Mouse (Mus musculus): ENCODE data around the gene Spag9. TPM values are rescaled to one million over a fixed set of nuclear protein-coding genes. Genes with fewer than 3 reads are reported as not detected.

The Spag9 gene
- polyA plus RNA-seq, 1 experiment from 2014 or later, result 19.6 TPM

DNA sequence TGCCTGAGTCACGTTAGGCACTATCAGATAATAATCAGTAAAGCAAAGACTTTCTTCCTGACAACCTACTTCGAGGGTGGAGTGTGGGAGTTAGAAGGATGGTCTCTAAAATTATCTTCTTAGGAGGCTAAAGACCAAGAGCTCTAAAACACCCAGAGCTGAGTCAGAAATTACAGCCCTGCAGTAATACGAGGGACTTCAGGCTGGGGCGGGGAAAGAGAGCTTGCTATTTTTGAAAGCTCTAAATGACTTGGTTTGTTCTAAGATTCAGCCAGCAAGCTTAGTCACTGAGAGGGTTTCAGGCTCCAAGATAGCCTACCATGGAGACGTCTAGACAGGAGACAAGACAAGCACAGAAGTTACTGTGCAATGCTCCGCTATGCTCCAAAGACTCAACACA, 30.5 kb upstream of the Spag9 start:
- H3K36me3 ChIP-seq, result peaks cover 57% of the 10 kb centered on the region
- H3K9me3 ChIP-seq (replicated peaks), result no peaks in the 10 kb centered on the region
- no peak for ATAC-seq
- no peak overlapping the region for H3K9ac ChIP-seq
- no peaks in the 10 kb centered on the region for H3K27me3 ChIP-seq (replicated peaks)
- no peak overlapping the region for H3K27ac ChIP-seq
- 66% methylated on average over 6 of the region's 6 CpGs for WGBS (ENCODE audit: insufficient replicate concordance)
- no peak overlapping the region for H3K4me2 ChIP-seq
- H3K4me3 ChIP-seq, result no peak overlapping the region
- H3K4me1 ChIP-seq, result peaks cover 31% of the 10 kb centered on the region

DNA sequence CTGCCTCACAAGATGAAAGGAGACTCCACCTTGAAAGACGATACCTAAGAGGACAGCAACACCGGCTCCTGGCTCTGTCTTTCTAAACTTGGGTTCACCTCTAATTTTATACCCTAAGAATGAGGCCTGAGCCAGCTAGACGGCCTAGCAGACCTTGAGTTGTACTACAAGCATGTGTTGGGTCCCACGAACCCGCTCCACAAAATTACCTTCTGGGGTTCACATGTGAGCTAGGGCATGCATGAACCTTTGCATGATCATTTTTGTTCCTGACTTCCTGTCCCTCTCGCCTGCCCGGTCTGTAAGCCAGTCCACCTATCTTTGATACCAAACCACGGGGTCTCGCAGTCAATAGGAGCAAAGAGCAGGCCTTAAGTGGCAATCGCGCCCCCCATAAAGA, 28.5 kb upstream of the Spag9 start:
- Histone ChIP-seq H3K4me1 (peaks cover 31% of the 10 kb centered on the region), H3K9ac (peak overlapping the region; percentile 77), H3K27me3 (replicated peaks) (no peaks in the 10 kb centered on the region), H3K36me3 (peaks cover 37% of the 10 kb centered on the region), H3K4me3 (peak overlapping the region; percentile 75), H3K27ac (peak overlapping the region; percentile 80), H3K4me2 (peak overlapping the region; percentile 75), H3K9me3 (replicated peaks) (no peaks in the 10 kb centered on the region)
- 0 out of 2 replicates have a peak, but pooled peaks have one; percentile 5 for ATAC-seq
- WGBS (ENCODE audit: insufficient replicate concordance), result 2% methylated on average over 11 of the region's 11 CpGs

DNA sequence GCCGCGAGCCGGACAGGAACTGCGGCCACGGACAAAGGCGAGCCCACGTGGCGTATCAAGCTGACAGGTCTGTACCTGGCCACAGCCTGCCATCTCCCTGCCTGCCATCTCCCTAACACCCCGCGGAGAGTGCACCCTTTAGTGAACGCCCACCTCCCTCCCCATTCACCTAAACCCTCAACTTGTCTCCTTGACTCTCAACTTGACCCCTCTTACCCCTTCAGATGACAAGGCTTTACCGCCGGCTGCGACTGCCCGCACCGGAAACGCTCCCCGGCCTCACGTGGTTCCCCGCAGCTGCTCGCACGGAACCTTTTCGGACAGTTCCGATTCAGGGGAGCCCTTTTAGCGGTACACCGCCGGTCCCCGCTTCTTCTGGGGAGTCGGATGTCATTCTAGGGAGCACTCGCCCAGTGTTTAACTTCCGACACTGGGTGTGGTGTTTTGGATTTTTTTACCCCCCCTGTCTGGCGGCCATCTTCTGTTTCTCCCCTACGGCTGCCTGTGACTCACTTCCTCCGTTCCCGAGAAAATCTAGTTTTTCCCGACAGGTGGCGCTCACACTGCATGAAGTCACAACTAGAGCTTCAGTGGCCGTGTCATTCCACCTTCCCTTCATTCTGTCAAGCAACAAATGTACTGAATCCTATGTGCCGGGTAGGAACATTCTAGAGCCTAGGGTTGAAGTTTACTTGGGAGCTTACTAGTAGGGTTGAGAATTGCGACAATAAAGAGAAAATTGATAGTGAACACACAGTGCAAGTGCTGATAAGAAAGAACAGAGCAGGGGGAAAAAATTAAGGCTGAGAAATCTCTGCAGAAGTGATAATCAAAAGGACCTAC, 27.7 kb upstream of the Spag9 start, which contains the start of the genes Gm20390 and Nme1:
Gene Gm20390 (minus strand): TSS at position 289 of the 843 bp plus-strand sequence.
Gene Nme1 (minus strand): TSS at position 517 of the 843 bp plus-strand sequence.
- H3K4me2 ChIP-seq, result peak within 1 kb of the TSS; percentile 75
- peak; percentile 95 for ATAC-seq
- no peaks in the 10 kb centered on the region for H3K9me3 ChIP-seq (replicated peaks)
- WGBS (ENCODE audit: insufficient replicate concordance), result under 1% methylated on average over 40 of the region's 40 CpGs
- peak within 1 kb of the TSS; percentile 75 for H3K4me3 ChIP-seq
- no peaks in the 10 kb centered on the region for H3K27me3 ChIP-seq (replicated peaks)
- peaks cover 31% of the 10 kb centered on the region for H3K4me1 ChIP-seq
- H3K36me3 ChIP-seq, result peaks cover 29% of the 10 kb centered on the region
- peak within 1 kb of the TSS; percentile 80 for H3K27ac ChIP-seq
- peak within 1 kb of the TSS; percentile 77 for H3K9ac ChIP-seq

DNA sequence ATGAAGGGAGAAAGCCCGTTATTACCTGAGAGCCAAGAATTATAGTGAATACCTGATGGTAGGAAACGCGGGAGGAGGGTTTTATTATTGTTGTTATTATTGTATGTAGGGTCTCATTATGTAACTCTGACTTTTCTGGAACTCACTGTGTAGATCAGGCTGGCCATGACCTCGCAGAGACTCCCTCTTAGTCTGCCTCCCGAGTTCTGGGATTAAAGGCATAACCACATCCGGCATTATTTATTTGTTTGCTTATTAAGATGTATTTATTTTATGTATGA, 27.1 kb upstream of the Spag9 start:
- peak overlapping the region; percentile 75 for H3K4me3 ChIP-seq
- H3K9me3 ChIP-seq (replicated peaks), result no peaks in the 10 kb centered on the region
- H3K27ac ChIP-seq, result peak overlapping the region; percentile 80; the same call in 1 of the 2 replicates
- H3K4me2 ChIP-seq, result peak overlapping the region; percentile 75
- no peak for ATAC-seq
- H3K36me3 ChIP-seq, result peaks cover 24% of the 10 kb centered on the region
- H3K27me3 ChIP-seq (replicated peaks), result no peaks in the 10 kb centered on the region
- peak overlapping the region; percentile 77 for H3K9ac ChIP-seq
- H3K4me1 ChIP-seq, result peaks cover 31% of the 10 kb centered on the region
- WGBS (ENCODE audit: insufficient replicate concordance), result 36% methylated on average over 6 of the region's 6 CpGs

DNA sequence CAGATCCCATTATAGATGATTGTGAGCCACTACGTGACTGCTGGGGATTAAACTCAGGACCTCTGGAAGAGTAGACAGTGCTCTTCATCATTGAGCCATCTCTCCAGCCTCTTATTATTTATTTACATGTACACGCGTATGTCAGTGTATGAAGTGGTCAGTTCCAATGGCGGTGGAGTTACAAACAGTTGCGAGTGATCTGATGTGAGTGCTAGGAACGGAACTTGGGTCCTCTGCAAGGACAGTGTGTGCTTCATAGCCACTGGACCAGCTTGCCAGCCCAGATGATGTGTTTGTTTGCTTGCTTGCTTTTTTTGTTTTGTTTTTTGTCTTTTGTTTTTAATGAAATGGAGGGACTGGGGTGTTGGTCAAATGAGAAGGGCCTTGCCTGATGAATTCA, 26.7 kb upstream of the Spag9 start:
- Histone ChIP-seq H3K36me3 (peaks cover 20% of the 10 kb centered on the region), H3K4me3 (peak overlapping the region; percentile 75), H3K4me1 (peaks cover 31% of the 10 kb centered on the region), H3K9me3 (replicated peaks) (no peaks in the 10 kb centered on the region), H3K27me3 (replicated peaks) (no peaks in the 10 kb centered on the region), H3K27ac (no peak overlapping the region), H3K9ac (no peak overlapping the region), H3K4me2 (peak overlapping the region; percentile 75)
- 93% methylated on average over 6 of the region's 6 CpGs for WGBS (ENCODE audit: insufficient replicate concordance)
- no peak for ATAC-seq

DNA sequence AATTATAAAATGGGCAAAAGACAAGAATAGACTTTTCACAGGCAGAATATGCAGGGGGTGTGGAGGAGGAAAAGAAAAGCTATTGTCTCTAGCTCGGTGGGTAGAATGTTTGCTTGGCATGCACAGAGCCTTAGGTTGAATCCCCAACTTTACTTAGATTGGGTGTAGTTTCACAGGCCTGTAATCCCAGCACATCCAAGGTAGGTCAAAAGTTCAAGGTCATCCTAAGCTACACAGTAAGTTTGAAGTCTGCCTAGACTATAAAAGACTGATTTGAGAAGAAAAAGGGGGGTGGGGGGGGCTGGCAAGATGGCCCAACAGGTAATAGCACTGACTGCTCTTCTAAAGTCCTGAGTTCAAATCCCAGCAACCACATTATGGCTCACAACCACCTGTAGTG, 26.1 kb upstream of the Spag9 start:
- peaks cover 31% of the 10 kb centered on the region for H3K4me1 ChIP-seq
- no peaks in the 10 kb centered on the region for H3K27me3 ChIP-seq (replicated peaks)
- peaks cover 14% of the 10 kb centered on the region for H3K36me3 ChIP-seq
- H3K27ac ChIP-seq, result no peak overlapping the region
- H3K9me3 ChIP-seq (replicated peaks), result no peaks in the 10 kb centered on the region
- no peak overlapping the region for H3K4me3 ChIP-seq
- WGBS (ENCODE audit: insufficient replicate concordance), result 79% methylated on average over 1 of the region's 1 CpGs
- H3K4me2 ChIP-seq, result no peak overlapping the region
- ATAC-seq, result no peak
- H3K9ac ChIP-seq, result no peak overlapping the region

DNA sequence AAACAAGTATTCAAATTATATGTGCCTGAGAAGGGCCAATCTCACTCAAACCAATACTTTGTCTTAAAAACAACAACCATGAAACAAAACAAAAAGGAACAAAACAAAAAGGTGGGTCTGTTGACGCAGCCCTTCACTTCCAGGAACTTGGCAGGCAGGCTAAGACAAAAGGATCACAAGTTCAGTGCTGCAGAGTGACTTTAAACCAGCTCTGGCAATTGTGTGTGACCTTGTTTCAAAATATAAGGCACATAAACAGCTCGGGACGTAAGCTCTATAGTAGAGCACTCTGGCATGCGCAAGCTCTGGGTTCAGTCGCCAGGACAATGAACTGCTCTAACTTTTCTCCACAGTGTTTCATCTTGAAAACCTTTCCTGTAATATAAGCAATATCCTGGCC, 22.9 kb upstream of the Spag9 start:
- no peaks in the 10 kb centered on the region for H3K27me3 ChIP-seq (replicated peaks)
- peaks cover 10% of the 10 kb centered on the region for H3K4me1 ChIP-seq
- H3K9ac ChIP-seq, result no peak overlapping the region
- no peak overlapping the region for H3K4me2 ChIP-seq
- 80% methylated on average over 5 of the region's 5 CpGs for WGBS (ENCODE audit: insufficient replicate concordance)
- no peak overlapping the region for H3K27ac ChIP-seq
- ATAC-seq, result no peak
- H3K4me3 ChIP-seq, result no peak overlapping the region
- no peaks in the 10 kb centered on the region for H3K36me3 ChIP-seq
- no peaks in the 10 kb centered on the region for H3K9me3 ChIP-seq (replicated peaks)

DNA sequence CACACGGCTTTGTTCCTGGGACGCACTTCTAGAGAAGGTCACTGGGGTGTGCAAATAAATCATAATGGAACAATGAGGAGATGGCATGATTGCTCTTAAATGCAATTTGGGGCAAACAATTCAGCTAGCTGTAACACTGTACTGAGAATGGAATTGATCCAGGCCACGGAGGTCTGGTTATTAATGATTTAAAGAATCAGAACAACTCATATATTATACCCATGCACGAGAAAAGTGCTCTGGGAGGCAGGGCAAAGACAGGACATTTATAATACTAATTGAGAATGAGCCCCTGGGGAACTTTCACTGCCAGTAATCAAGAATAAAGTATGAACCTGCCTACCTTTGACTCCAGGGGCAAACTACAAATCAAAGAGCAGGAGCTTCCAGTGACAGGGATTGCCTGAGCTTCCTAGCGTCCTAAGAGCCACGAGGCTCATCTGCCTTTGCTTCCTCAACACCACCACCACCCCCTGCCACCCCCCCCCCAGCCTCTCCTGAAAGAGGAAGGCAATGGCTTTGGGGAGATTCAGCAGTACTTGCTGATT, 16.3 kb upstream of the Spag9 start:
- H3K4me3 ChIP-seq, result no peak overlapping the region
- H3K36me3 ChIP-seq, result no peaks in the 10 kb centered on the region
- no peak overlapping the region for H3K27ac ChIP-seq
- no peaks in the 10 kb centered on the region for H3K27me3 ChIP-seq (replicated peaks)
- ATAC-seq, result no peak
- H3K4me1 ChIP-seq, result no peaks in the 10 kb centered on the region
- 49% methylated on average over 6 of the region's 6 CpGs for WGBS (ENCODE audit: insufficient replicate concordance)
- no peaks in the 10 kb centered on the region for H3K9me3 ChIP-seq (replicated peaks)
- no peak overlapping the region for H3K9ac ChIP-seq
- H3K4me2 ChIP-seq, result no peak overlapping the region

DNA sequence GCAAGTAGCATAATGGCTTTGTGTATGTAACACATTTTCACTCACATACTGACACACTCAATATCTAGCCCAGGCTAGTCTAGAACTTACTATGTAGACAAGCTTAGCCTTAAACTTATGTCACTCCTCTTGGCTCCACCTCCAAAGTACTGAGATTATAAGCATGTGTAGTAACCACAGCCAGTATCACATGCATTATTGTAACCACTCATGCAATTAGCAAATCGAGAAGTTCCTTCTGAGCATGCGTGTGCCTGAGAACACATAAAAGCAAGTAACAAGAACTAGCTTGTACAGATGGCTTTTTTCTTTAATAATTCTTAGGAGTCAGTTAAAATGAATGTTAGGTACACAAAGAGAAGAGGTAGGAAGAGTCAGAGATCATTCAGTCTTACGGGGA, 11.3 kb upstream of the Spag9 start:
- Histone ChIP-seq H3K4me1 (peaks cover 16% of the 10 kb centered on the region), H3K36me3 (no peaks in the 10 kb centered on the region), H3K9me3 (replicated peaks) (no peaks in the 10 kb centered on the region), H3K9ac (no peak overlapping the region), H3K4me3 (no peak overlapping the region), H3K4me2 (no peak overlapping the region), H3K27me3 (replicated peaks) (no peaks in the 10 kb centered on the region), H3K27ac (no peak overlapping the region)
- ATAC-seq, result no peak
- 82% methylated on average over 3 of the region's 3 CpGs for WGBS (ENCODE audit: insufficient replicate concordance)

DNA sequence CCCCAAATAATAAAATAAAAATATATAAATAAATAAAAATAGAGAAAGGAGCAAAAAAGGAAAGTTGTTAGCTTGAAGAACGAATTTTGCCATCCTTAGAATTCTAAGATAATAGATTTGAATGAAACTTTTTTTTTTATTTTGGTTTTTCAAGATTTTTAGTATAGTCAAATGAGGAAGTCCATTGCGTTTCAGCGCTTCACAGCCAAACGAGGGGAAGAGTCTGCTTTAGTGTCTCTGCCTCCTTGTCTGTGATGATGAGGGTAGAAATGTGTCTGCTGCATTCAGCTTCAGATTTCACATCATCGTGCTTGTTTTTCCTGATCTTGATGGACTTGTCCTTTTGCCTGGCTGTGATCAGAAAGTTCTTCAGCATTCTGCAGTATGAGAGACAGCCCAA, 10.6 kb upstream of the Spag9 start:
- 66% methylated on average over 5 of the region's 5 CpGs for WGBS (ENCODE audit: insufficient replicate concordance)
- no peaks in the 10 kb centered on the region for H3K27me3 ChIP-seq (replicated peaks)
- H3K4me3 ChIP-seq, result no peak overlapping the region
- no peak overlapping the region for H3K9ac ChIP-seq
- H3K4me1 ChIP-seq, result peaks cover 16% of the 10 kb centered on the region
- no peak for ATAC-seq
- no peak overlapping the region for H3K4me2 ChIP-seq
- no peak overlapping the region for H3K27ac ChIP-seq
- H3K9me3 ChIP-seq (replicated peaks), result no peaks in the 10 kb centered on the region
- no peaks in the 10 kb centered on the region for H3K36me3 ChIP-seq

DNA sequence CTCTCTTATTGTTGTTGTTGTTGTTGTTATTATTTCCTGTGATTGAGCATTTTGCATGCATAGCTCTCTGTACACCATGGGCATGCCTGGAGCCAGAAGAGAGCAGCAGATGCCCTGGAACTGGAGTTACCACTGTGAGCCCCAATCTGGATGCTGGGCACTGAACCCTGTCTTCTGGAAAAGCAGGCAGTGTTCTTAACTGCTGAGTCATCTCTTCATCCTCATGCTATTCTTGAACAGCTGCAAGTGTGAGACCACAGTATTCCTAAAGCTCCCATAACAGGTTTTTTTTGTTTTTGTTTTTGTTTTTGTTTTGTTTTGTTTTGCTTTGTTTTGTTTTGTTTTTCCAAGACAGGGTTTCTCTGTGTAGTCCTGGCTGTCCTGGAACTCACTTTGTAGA, 9.6 kb upstream of the Spag9 start:
- Histone ChIP-seq H3K27ac (no peak overlapping the region), H3K27me3 (replicated peaks) (no peaks in the 10 kb centered on the region), H3K4me2 (no peak overlapping the region), H3K4me3 (no peak overlapping the region), H3K4me1 (peaks cover 16% of the 10 kb centered on the region), H3K9me3 (replicated peaks) (no peaks in the 10 kb centered on the region), H3K36me3 (no peaks in the 10 kb centered on the region), H3K9ac (no peak overlapping the region)
- no peak for ATAC-seq

DNA sequence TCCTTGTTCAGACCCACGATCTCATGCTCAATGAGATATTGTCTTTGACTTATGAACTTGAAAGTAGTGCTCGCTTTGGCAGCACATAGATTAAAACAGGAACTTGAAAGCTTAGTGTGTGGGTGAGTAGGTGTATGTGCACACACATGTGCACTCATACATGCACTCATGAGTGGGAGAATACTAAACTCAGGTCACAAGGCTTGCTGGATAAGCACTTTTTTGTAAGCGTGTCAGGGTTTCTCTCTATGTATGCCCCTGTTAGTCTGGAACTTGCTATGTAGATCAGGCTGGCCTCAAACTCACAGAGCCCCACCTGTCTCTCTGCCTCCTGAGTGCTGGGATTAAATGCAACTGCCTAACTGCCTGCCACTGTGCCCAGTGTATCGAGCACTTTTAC, 8.9 kb upstream of the Spag9 start:
- Histone ChIP-seq H3K4me2 (no peak overlapping the region), H3K27me3 (replicated peaks) (no peaks in the 10 kb centered on the region), H3K27ac (peak overlapping the region; percentile 23), H3K9me3 (replicated peaks) (no peaks in the 10 kb centered on the region), H3K4me3 (no peak overlapping the region), H3K9ac (no peak overlapping the region), H3K4me1 (peaks cover 16% of the 10 kb centered on the region), H3K36me3 (no peaks in the 10 kb centered on the region)
- no peak for ATAC-seq
- WGBS (ENCODE audit: insufficient replicate concordance), result 63% methylated on average over 4 of the region's 4 CpGs
